Mouse (Mus musculus) heart, embryonic 11.5 days (tissue): Measurements from ENCODE around the gene Wdr91. TPM values are rescaled to one million over a fixed set of nuclear protein-coding genes. Genes with fewer than 3 reads are reported as not detected.

Source experiments
- ATAC-seq: fragments of 200-750 bp; cut with Nextera tagmentation; replicated peaks from 2 replicates; pipeline ENCODE4 v1.8.0; 2017; ENCODE audit warnings: moderate library complexity; ENCODE audit not compliant: insufficient number of reproducible peaks, low FRiP score, low TSS enrichment
- H3K27ac ChIP-seq: fragments of 300-500 bp; sonication (generic); 2 replicates; pipeline ENCODE4 v1.5.1; 2014; ENCODE audit warnings: mild to moderate bottlenecking, low read depth, low read length
- H3K27me3 ChIP-seq: fragments of 300-500 bp; sonication (generic); 2 replicates; pipeline ENCODE4 v1.6.1; 2014; ENCODE audit warnings: mild to moderate bottlenecking, low read length, mixed read lengths; ENCODE audit not compliant: control insufficient read depth, insufficient read depth
- H3K36me3 ChIP-seq: fragments of 300-500 bp; sonication (generic); 2 replicates; pipeline ENCODE4 v1.6.1; 2014; ENCODE audit warnings: mild to moderate bottlenecking, low read length, moderate library complexity, mixed read lengths; ENCODE audit not compliant: control insufficient read depth, insufficient read depth
- H3K4me1 ChIP-seq: fragments of 300-500 bp; sonication (generic); 2 replicates; pipeline ENCODE4 v1.6.1; 2014; ENCODE audit warnings: low read length; ENCODE audit not compliant: control insufficient read depth, insufficient read depth
- H3K4me2 ChIP-seq: fragments of 300-500 bp; sonication (generic); 2 replicates; pipeline ENCODE4 v1.6.1; 2014; ENCODE audit warnings: mild to moderate bottlenecking, moderate library complexity
- H3K4me3 ChIP-seq: fragments of 300-500 bp; sonication (generic); 2 replicates; pipeline ENCODE4 v1.5.1; 2014; ENCODE audit warnings: low read depth, low read length
- H3K9ac ChIP-seq: fragments of 300-500 bp; sonication (generic); 2 replicates; pipeline ENCODE4 v1.6.1; 2014; ENCODE audit warnings: mild to moderate bottlenecking, low read depth, low read length, moderate library complexity
- H3K9me3 ChIP-seq: fragments of 300-500 bp; sonication (generic); replicated peaks from 2 replicates; pipeline ENCODE4 v1.6.1; 2016; ENCODE audit warnings: low read length; ENCODE audit not compliant: control insufficient read depth
- WGBS: fragments of 180-500 bp; shearing (Covaris S2); extraction: QIAGEN DNeasy Blood & Tissue Kit; methylation state at CpG from one replicate; pipeline ENCODE4 v1.1.7; 2014; ENCODE audit not compliant: insufficient replicate concordance; 5-methylcytosine and 5-hydroxymethylcytosine counted together
- polyA plus RNA-seq: library from polyadenylated mRNA; unstranded; fragments of >200 nt; fragmentation: Nextera tagmentation; extraction: Ambion mirVana; gene quantifications from 2 replicates; pipeline ENCODE4 v1.2.1, GENCODE M21; 2014

The Wdr91 gene
- polyA plus RNA-seq, 1 experiment from 2014 or later, result 12.4 TPM

- H3K9me3 ChIP-seq, result no peaks in the 10 kb centered on the region
- no peak for ATAC-seq
- no peaks in the 10 kb centered on the region for H3K27me3 ChIP-seq
- H3K4me3 ChIP-seq, result peak overlapping the region; percentile 88
- H3K27ac ChIP-seq, result 0 out of 2 replicates have a peak overlapping the region, but pooled peaks have one; percentile 89
- peaks cover 18% of the 10 kb centered on the region for H3K4me1 ChIP-seq
- H3K9ac ChIP-seq, result peak overlapping the region; percentile 84
- H3K4me2 ChIP-seq, result peak overlapping the region; percentile 84
- 42% methylated on average over 8 of the region's 8 CpGs for WGBS
- peaks cover 12% of the 10 kb centered on the region; the same call in 1 of the 2 replicates for H3K36me3 ChIP-seq
Observed at GRCm38 (mm10) chr6:34909631-34910345, 888 bp downstream of the Wdr91 start.

- peaks cover 13% of the 10 kb centered on the region; the same call in 1 of the 2 replicates for H3K36me3 ChIP-seq
- peaks cover 37% of the 10 kb centered on the region for H3K4me1 ChIP-seq
- ATAC-seq, result no peak
- H3K4me2 ChIP-seq, result peak overlapping the region; percentile 45
- H3K4me3 ChIP-seq, result no peak overlapping the region
- no peaks in the 10 kb centered on the region for H3K9me3 ChIP-seq
- H3K27me3 ChIP-seq, result no peaks in the 10 kb centered on the region
- peak overlapping the region; percentile 57; the same call in 1 of the 2 replicates for H3K27ac ChIP-seq
- H3K9ac ChIP-seq, result peak overlapping the region; percentile 22; the same call in 1 of the 2 replicates
- WGBS, result 79% methylated on average over 18 of the region's 18 CpGs
Observed at GRCm38 (mm10) chr6:34907696-34908260, 2.9 kb downstream of the Wdr91 start.

GRCm38 (mm10) chr6:34907121-34907614, 3.5 kb downstream of the Wdr91 start:
- 53% methylated on average over 2 of the region's 2 CpGs for whole genome bisulfite sequencing
- Histone ChIP-seq H3K9me3 (no peaks in the 10 kb centered on the region), H3K4me3 (no peak overlapping the region), H3K27me3 (no peaks in the 10 kb centered on the region), H3K9ac (peak overlapping the region; percentile 46; the same call in 1 of the 2 replicates), H3K36me3 (peaks cover 13% of the 10 kb centered on the region; the same call in 1 of the 2 replicates), H3K4me2 (peak overlapping the region; percentile 45), H3K27ac (peak overlapping the region; percentile 57; the same call in 1 of the 2 replicates), H3K4me1 (peaks cover 43% of the 10 kb centered on the region)
- peak; percentile 46 for ATAC-seq

DNA sequence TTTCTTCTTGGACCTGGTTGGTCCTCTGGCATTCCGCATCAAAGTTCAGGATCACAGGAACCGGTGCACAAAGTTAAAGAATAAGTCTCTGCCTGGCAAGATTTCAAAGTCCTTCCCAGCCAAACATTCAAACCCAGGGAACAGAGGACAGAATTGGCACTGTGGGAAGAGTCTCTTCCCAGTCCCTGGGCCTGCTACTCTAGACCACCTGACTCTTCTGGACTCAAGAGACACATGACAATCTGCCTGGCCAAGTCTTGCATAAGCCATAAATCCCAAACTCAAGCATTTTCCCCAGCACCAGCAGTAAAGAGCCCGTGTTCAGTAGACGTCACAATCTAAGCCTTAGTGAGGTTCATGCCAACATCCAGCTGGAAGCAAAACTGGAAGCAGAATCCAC, 4.0 kb downstream of the Wdr91 start:
- H3K9me3 ChIP-seq, result no peaks in the 10 kb centered on the region
- peak overlapping the region; percentile 35; the same call in 1 of the 2 replicates for H3K4me2 ChIP-seq
- no peak overlapping the region for H3K9ac ChIP-seq
- peaks cover 13% of the 10 kb centered on the region; the same call in 1 of the 2 replicates for H3K36me3 ChIP-seq
- H3K27me3 ChIP-seq, result no peaks in the 10 kb centered on the region
- H3K4me3 ChIP-seq, result no peak overlapping the region
- 84% methylated on average over 4 of the region's 4 CpGs for WGBS
- peaks cover 48% of the 10 kb centered on the region for H3K4me1 ChIP-seq
- no peak for ATAC-seq
- 0 out of 2 replicates have a peak overlapping the region, but pooled peaks have one; percentile 54 for H3K27ac ChIP-seq

GRCm38 (mm10) chr6:34906125-34906524, 4.6 kb downstream of the Wdr91 start:
- peaks cover 48% of the 10 kb centered on the region for H3K4me1 ChIP-seq
- H3K27me3 ChIP-seq, result no peaks in the 10 kb centered on the region
- H3K9me3 ChIP-seq, result no peaks in the 10 kb centered on the region
- no peak for ATAC-seq
- H3K36me3 ChIP-seq, result peaks cover 13% of the 10 kb centered on the region; the same call in 1 of the 2 replicates
- no peak overlapping the region for H3K27ac ChIP-seq
- H3K4me2 ChIP-seq, result no peak overlapping the region
- 57% methylated on average over 2 of the region's 2 CpGs for WGBS
- no peak overlapping the region for H3K9ac ChIP-seq
- H3K4me3 ChIP-seq, result no peak overlapping the region

DNA sequence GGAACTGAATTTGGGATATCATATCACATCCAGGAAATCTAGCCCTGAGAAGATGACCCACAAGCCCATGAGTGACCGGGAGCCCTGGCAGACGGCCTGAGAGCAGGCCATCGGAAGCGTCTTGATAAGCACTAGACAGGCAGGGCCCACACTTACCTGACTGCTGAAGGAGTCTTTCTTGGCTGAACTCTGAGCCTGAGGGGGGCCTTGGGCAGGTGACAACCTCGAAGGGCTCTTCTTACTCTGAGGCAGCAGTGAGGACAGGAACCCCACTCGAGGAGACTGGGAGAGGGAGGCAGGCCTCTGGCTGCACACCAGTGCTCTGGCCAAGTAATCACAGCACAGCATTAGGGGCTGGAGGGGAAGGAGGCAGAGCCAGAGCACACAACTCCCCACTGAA, 6.3 kb downstream of the Wdr91 start:
- peak overlapping the region; percentile 6; the same call in 1 of the 2 replicates for H3K4me2 ChIP-seq
- H3K36me3 ChIP-seq, result peaks cover 14% of the 10 kb centered on the region; the same call in 1 of the 2 replicates
- 32% methylated on average over 6 of the region's 6 CpGs for WGBS
- no peaks in the 10 kb centered on the region for H3K27me3 ChIP-seq
- H3K27ac ChIP-seq, result peak overlapping the region; percentile 30
- ATAC-seq, result no peak
- H3K9me3 ChIP-seq, result no peaks in the 10 kb centered on the region
- H3K9ac ChIP-seq, result 0 out of 2 replicates have a peak overlapping the region, but pooled peaks have one; percentile 6
- H3K4me1 ChIP-seq, result peaks cover 52% of the 10 kb centered on the region
- H3K4me3 ChIP-seq, result no peak overlapping the region

- 45% methylated on average over 10 of the region's 10 CpGs for WGBS
- no peak for ATAC-seq
- Histone ChIP-seq H3K4me1 (peaks cover 54% of the 10 kb centered on the region), H3K9me3 (no peaks in the 10 kb centered on the region), H3K4me2 (peak overlapping the region; percentile 46), H3K27me3 (no peaks in the 10 kb centered on the region), H3K27ac (peak overlapping the region; percentile 30), H3K4me3 (no peak overlapping the region), H3K9ac (peak overlapping the region; percentile 8; the same call in 1 of the 2 replicates), H3K36me3 (peaks cover 16% of the 10 kb centered on the region; the same call in 1 of the 2 replicates)
Observed at GRCm38 (mm10) chr6:34903851-34904250, 6.8 kb downstream of the Wdr91 start.

DNA sequence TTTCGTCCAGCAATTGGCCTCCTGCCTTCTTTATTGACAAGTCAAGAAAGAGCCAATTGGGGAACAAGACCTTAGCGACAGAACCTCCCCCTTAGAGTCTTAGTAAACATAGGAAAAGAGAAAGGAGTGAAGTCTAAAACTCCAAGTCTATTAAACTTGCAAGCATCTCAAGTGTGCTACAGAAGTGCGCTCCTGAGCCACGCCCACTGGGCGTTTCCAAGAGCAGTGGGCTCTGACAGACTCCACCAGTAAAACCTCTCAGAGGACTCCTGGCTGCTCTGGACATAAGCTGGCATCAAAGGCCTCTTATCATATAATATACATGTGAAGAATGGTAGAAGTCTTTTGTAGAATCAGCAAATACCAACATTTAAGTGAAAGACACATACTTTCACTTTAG, 7.2 kb downstream of the Wdr91 start:
- Histone ChIP-seq H3K36me3 (peaks cover 16% of the 10 kb centered on the region; the same call in 1 of the 2 replicates), H3K4me3 (no peak overlapping the region), H3K4me2 (peak overlapping the region; percentile 46), H3K27ac (peak overlapping the region; percentile 30; the same call in 1 of the 2 replicates), H3K4me1 (peaks cover 54% of the 10 kb centered on the region), H3K9me3 (no peaks in the 10 kb centered on the region), H3K9ac (peak overlapping the region; percentile 8; the same call in 1 of the 2 replicates), H3K27me3 (no peaks in the 10 kb centered on the region)
- no peak for ATAC-seq
- WGBS, result 67% methylated on average over 5 of the region's 5 CpGs
